Mouse (Mus musculus): Measurements from ENCODE around the gene L3mbtl4. TPM values are rescaled to one million over a fixed set of nuclear protein-coding genes. Genes with fewer than 3 reads are reported as not detected.
"Not testable (repeated sequence)": the region's sequence is repeated elsewhere in the genome, so short reads cannot be mapped to it uniquely, and the experiment has no call there.

L3mbtl4 gene
- polyA plus RNA-seq, 1 experiment: not detected

DNA sequence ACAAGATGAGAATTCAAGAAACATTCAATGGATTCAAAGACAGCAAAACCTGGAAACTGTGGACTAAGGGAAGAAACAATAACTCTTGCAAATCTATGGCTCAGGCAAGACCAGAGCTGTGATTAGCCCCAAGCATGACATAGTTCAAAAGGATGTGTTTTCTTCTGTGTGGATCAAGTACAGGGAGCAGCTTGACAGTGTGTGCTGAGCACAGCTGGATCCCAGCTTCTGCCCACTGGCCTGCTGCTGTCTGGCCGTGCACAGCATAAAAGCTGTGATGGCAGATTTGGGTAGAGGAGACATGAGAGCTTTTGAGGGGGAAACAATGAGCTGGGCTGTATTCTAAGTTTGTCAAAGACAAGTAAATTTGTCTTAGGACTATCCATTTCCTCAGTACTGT, 84.1 kb downstream of the L3mbtl4 start:
- no peak overlapping the region for H3K4me3 ChIP-seq (ENCODE audit: insufficient read depth, low read length)
- no peak overlapping the region for H3K27ac ChIP-seq (ENCODE audit: insufficient read depth, low read depth, low read length)
- TF ChIP-seq CTCF (IDR thresholded peaks at IDR 0.05; ENCODE audit: low read depth, low read length): no peak
- TF ChIP-seq POLR2A (IDR thresholded peaks at IDR 0.05; ENCODE audit: borderline replicate concordance, low read depth, low read length): no peak

DNA sequence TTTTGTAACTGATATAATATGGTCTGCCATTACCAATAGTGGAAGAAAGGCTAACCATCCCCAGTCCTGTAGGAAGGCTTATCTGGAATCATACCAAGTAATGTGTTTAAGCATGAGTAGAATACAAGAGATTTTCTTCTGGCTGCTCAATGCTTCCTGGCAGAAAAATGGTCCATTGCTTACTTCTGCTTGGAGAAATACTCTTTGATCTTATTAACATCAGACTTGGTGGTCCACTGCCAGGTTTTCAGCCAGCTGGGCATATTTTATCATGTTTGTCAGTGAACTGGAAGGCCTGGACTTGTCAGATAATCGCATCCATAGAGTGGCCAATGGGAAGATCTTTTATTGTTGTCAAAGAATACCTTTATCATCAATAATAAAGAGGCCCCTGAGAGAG, 97.5 kb downstream of the L3mbtl4 start:
- H3K27ac ChIP-seq (ENCODE audit: insufficient read depth, low read depth, low read length): no peak overlapping the region
- no peak overlapping the region for H3K4me3 ChIP-seq (ENCODE audit: insufficient read depth, low read length)
- no peaks in the 10 kb centered on the region for H3K4me1 ChIP-seq (ENCODE audit: control insufficient read depth, insufficient read depth, low read length)
- TF ChIP-seq POLR2A (IDR thresholded peaks at IDR 0.05; ENCODE audit: borderline replicate concordance, low read depth, low read length) (no peak), CTCF (IDR thresholded peaks at IDR 0.05; ENCODE audit: low read depth, low read length) (no peak)

More for the DNA sequence above, 84.1 kb downstream of the L3mbtl4 start:
- no peaks in the 10 kb centered on the region for H3K4me1 ChIP-seq (ENCODE audit: control insufficient read depth, insufficient read depth, low read length)

DNA sequence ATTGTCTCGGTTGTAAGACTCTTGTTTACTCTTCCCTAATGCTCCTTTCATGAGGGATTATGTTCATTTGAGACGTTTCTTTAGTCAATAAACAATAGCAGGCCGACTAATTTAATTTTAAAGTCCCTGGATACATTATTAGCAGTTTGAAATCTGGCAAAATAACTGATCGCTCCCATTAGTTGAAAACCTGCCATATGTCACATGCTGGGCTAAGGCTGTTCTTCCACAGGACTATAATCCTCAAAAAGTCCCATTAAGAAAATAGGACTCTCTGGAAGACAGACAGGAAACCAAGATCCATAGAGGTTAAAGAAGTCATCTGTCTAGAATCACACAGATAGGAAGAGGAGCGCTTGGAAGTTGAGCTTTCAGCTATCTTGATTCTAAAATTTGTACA, 114.9 kb downstream of the L3mbtl4 start:
- Histone ChIP-seq H3K27ac (ENCODE audit: insufficient read depth, low read depth, low read length) (no peak overlapping the region), H3K4me1 (ENCODE audit: control insufficient read depth, insufficient read depth, low read length) (no peaks in the 10 kb centered on the region), H3K4me3 (ENCODE audit: insufficient read depth, low read length) (no peak overlapping the region)
- TF ChIP-seq CTCF (IDR thresholded peaks at IDR 0.05; ENCODE audit: low read depth, low read length) (no peak), POLR2A (IDR thresholded peaks at IDR 0.05; ENCODE audit: borderline replicate concordance, low read depth, low read length) (no peak)

- TF ChIP-seq CTCF (IDR thresholded peaks at IDR 0.05; ENCODE audit: low read depth, low read length): no peak
- TF ChIP-seq POLR2A (IDR thresholded peaks at IDR 0.05; ENCODE audit: borderline replicate concordance, low read depth, low read length): no peak
- H3K4me1 ChIP-seq (ENCODE audit: control insufficient read depth, insufficient read depth, low read length): no peaks in the 10 kb centered on the region
Measured at GRCm38 (mm10) chr17:68405993-68406392, 132.4 kb downstream of the L3mbtl4 start.

GRCm38 (mm10) chr17:68407121-68407520, 133.5 kb downstream of the L3mbtl4 start:
- not testable (repeated sequence) for H3K4me3 ChIP-seq (ENCODE audit: insufficient read depth, low read length); H3K27ac ChIP-seq (ENCODE audit: insufficient read depth, low read depth, low read length); H3K4me1 ChIP-seq (ENCODE audit: control insufficient read depth, insufficient read depth, low read length)

More at GRCm38 (mm10) chr17:68405993-68406392, 132.4 kb downstream of the L3mbtl4 start:
- Histone ChIP-seq H3K27ac (ENCODE audit: insufficient read depth, low read depth, low read length) (no peak overlapping the region), H3K4me3 (ENCODE audit: insufficient read depth, low read length) (no peak overlapping the region)

DNA sequence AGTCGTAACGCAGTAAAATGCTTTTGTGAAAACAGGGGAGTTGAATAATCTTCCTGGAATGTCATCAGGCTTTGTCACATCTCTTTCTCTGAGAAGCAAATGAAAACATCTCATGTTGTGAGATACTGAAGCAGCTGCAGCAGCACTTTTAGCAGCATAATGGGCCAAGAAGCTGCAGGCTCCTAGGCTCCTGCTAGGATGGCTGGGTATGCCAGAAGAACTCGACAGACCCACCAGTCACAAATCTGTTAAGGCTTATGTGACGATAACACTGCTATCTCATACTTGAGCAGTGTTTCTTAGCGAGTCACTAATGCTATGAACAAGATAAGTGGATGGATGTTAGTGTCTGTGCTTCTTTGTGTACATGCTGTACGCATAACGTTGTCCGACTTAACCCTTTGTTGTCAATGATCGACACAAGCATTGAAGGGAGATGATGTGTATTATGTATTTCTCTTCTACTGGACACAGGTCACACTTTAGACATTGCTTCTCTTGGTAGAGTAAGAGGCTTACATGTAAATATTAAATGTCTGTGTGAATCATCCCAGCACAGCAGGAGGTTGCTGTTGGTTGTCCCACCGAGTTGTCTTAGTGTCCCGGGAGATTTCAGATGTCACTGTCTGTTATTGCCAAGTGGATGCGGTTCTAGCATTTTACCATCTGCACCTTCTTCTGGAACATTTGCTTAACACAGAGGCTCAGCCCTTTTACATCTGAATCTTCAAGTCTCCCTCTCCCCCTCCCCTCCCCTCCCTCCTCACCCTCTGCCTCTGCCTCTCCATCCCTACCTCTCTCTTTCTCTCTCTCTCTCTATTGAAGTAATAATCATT, 149.3 kb downstream of the L3mbtl4 start:
- TF ChIP-seq CTCF (IDR thresholded peaks at IDR 0.05; ENCODE audit: low read depth, low read length) (no peak), POLR2A (IDR thresholded peaks at IDR 0.05; ENCODE audit: borderline replicate concordance, low read depth, low read length) (no peak)
- Histone ChIP-seq H3K4me3 (ENCODE audit: insufficient read depth, low read length) (no peak overlapping the region), H3K27ac (ENCODE audit: insufficient read depth, low read depth, low read length) (no peak overlapping the region), H3K4me1 (ENCODE audit: control insufficient read depth, insufficient read depth, low read length) (no peaks in the 10 kb centered on the region)

DNA sequence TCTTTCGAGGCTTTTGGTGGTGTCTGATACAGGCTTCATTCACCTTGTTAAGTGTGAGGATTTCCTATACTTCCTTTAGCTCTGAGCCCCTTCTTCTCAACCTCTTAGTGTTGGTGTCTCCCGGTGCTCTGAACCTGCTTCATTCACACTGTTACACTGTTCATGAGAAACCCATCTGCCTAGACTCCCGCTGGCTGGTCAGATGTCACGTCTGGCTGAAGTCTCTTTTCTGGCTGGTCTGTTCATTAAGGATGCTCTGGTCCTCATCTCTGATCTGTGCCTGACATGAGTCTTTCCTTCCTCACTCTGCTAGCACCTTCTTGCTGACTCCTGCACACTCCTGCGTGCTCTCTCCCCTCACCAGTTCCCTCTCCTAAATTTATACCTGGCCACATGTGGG, 160.0 kb downstream of the L3mbtl4 start:
- no peak for TF ChIP-seq CTCF (IDR thresholded peaks at IDR 0.05; ENCODE audit: low read depth, low read length)
- TF ChIP-seq POLR2A (IDR thresholded peaks at IDR 0.05; ENCODE audit: borderline replicate concordance, low read depth, low read length): no peak
- Histone ChIP-seq H3K27ac (ENCODE audit: insufficient read depth, low read depth, low read length) (no peak overlapping the region), H3K4me3 (ENCODE audit: insufficient read depth, low read length) (no peak overlapping the region), H3K4me1 (ENCODE audit: control insufficient read depth, insufficient read depth, low read length) (no peaks in the 10 kb centered on the region)

DNA sequence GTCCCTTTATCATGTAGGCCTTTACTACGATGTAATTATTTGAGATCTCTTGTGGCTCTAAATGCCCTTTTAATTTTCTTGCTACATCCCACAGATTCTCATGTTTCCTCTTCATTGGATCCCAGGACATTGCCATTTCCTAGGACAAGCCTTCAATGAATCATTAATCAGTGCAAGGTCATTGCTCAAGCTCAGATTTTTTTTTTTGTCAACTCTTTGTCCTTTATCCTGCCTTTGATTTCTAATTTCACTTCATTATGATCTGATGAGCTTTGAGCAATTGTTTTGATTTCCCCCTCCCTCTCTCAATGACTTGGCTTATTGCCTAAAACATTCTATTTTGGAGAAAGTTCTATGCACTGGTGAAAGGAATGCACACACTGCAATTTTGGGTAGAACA, 177.3 kb downstream of the L3mbtl4 start:
- H3K4me1 ChIP-seq (ENCODE audit: control insufficient read depth, insufficient read depth, low read length): no peaks in the 10 kb centered on the region
- H3K4me3 ChIP-seq (ENCODE audit: insufficient read depth, low read length): no peak overlapping the region
- no peak overlapping the region for H3K27ac ChIP-seq (ENCODE audit: insufficient read depth, low read depth, low read length)
- TF ChIP-seq CTCF (IDR thresholded peaks at IDR 0.05; ENCODE audit: low read depth, low read length) (no peak), POLR2A (IDR thresholded peaks at IDR 0.05; ENCODE audit: borderline replicate concordance, low read depth, low read length) (no peak)

DNA sequence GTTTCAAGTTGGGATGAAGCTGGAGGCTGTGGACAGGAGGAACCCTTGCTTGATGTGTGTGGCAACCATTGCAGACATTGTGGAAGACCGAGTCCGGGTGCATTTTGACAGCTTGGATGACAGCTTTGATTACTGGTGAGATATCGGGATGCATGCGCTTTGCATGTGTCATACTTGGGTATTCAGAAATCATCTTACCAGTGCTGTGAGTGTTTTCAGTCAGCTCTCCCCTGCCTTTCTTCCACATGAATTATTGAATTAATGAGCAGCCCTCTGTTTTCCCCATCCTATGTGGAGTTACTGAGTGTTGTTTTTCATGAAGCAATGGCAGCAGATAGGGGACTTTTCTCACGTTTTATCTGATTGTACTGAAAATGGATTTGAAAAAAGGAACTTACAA, 187.9 kb downstream of the L3mbtl4 start:
- no peak overlapping the region for H3K27ac ChIP-seq (ENCODE audit: insufficient read depth, low read depth, low read length)
- TF ChIP-seq POLR2A (IDR thresholded peaks at IDR 0.05; ENCODE audit: borderline replicate concordance, low read depth, low read length): no peak
- TF ChIP-seq CTCF (IDR thresholded peaks at IDR 0.05; ENCODE audit: low read depth, low read length): no peak
- no peak overlapping the region for H3K4me3 ChIP-seq (ENCODE audit: insufficient read depth, low read length)
- no peaks in the 10 kb centered on the region for H3K4me1 ChIP-seq (ENCODE audit: control insufficient read depth, insufficient read depth, low read length)

- no peak overlapping the region for H3K27ac ChIP-seq (ENCODE audit: insufficient read depth, low read depth, low read length)
- H3K4me1 ChIP-seq (ENCODE audit: control insufficient read depth, insufficient read depth, low read length): no peaks in the 10 kb centered on the region
- TF ChIP-seq CTCF (IDR thresholded peaks at IDR 0.05; ENCODE audit: low read depth, low read length) (no peak), POLR2A (IDR thresholded peaks at IDR 0.05; ENCODE audit: borderline replicate concordance, low read depth, low read length) (no peak)
- H3K4me3 ChIP-seq (ENCODE audit: insufficient read depth, low read length): no peak overlapping the region
Measured at GRCm38 (mm10) chr17:68467311-68467710, 193.7 kb downstream of the L3mbtl4 start.
